Mouse (Mus musculus): ENCODE measurements at regions not wholly inside any gene's neighbourhood (a gene's known extent, or its start where the extent isn't known, plus 50 kb on each side); places are given as distances from the start of the nearest gene placed in this dataset.

GRCm38 (mm10) chr13:116243272-116243784 is 66.2 kb downstream of the Isl1 start:
- no peak for DNase-seq (ENCODE audit: low spot score in 2 of 2)

- DNase-seq (ENCODE audit: low spot score in 2 of 2) = no peak
Measured at GRCm38 (mm10) chr13:116215101-116215500, 94.4 kb downstream of the Isl1 start.

GRCm38 (mm10) chr13:116213843-116214829 is 95.4 kb downstream of the Isl1 start:
- no peak for DNase-seq (ENCODE audit: low spot score in 2 of 2)

- no peak for DNase-seq (ENCODE audit: low spot score in 2 of 2)
Measured at GRCm38 (mm10) chr13:116201177-116201920, 108.1 kb downstream of the Isl1 start.

GRCm38 (mm10) chr13:116187059-116187458 is 122.4 kb downstream of the Isl1 start:
- DNase-seq (ENCODE audit: low spot score in 2 of 2) = no peak

GRCm38 (mm10) chr13:116177781-116178180 is 131.7 kb downstream of the Isl1 start:
- no peak for DNase-seq (ENCODE audit: low spot score in 2 of 2)

GRCm38 (mm10) chr13:116174976-116175375 is 134.5 kb downstream of the Isl1 start:
- DNase-seq (ENCODE audit: low spot score in 2 of 2) = no peak

GRCm38 (mm10) chr13:116173866-116174265 is 135.6 kb downstream of the Isl1 start:
- DNase-seq (ENCODE audit: low spot score in 2 of 2) = no peak

GRCm38 (mm10) chr13:116143022-116143421 is 166.5 kb downstream of the Isl1 start:
- DNase-seq (ENCODE audit: low spot score in 2 of 2) = no peak

GRCm38 (mm10) chr13:116118664-116119063 is 190.8 kb downstream of the Isl1 start:
- no peak for DNase-seq (ENCODE audit: low spot score in 2 of 2)

GRCm38 (mm10) chr13:116111032-116111808 is 198.3 kb downstream of the Isl1 start:
- DNase-seq (ENCODE audit: low spot score in 2 of 2) = no peak

- no peak for DNase-seq (ENCODE audit: low spot score in 2 of 2)
Measured at GRCm38 (mm10) chr13:116110578-116110977, 198.9 kb downstream of the Isl1 start.

GRCm38 (mm10) chr13:116087541-116088308 is 221.8 kb downstream of the Isl1 start:
- no peak for DNase-seq (ENCODE audit: low spot score in 2 of 2)

GRCm38 (mm10) chr13:116087140-116087539 is 222.3 kb downstream of the Isl1 start:
- DNase-seq (ENCODE audit: low spot score in 2 of 2) = no peak

- DNase-seq (ENCODE audit: low spot score in 2 of 2) = no peak
Measured at GRCm38 (mm10) chr13:116056976-116057647, 252.4 kb downstream of the Isl1 start.

GRCm38 (mm10) chr13:116056112-116056652 is 253.3 kb downstream of the Isl1 start:
- DNase-seq (ENCODE audit: low spot score in 2 of 2) = no peak

GRCm38 (mm10) chr13:116036166-116036565 is 273.3 kb downstream of the Isl1 start:
- DNase-seq (ENCODE audit: low spot score in 2 of 2) = no peak

GRCm38 (mm10) chr13:116030152-116030720 is 279.3 kb downstream of the Isl1 start:
- no peak for DNase-seq (ENCODE audit: low spot score in 2 of 2)

- no peak for DNase-seq (ENCODE audit: low spot score in 2 of 2)
Measured at GRCm38 (mm10) chr13:116028583-116028982, 280.9 kb downstream of the Isl1 start.

- no peak for DNase-seq (ENCODE audit: low spot score in 2 of 2)
Measured at GRCm38 (mm10) chr13:116027147-116027546, 282.3 kb downstream of the Isl1 start.

Data from frontal cortex, postnatal 25 days (tissue).